Mouse (Mus musculus) ES-E14 (cell line): ENCODE data around the gene Pparg.

Experiments
- HCFC1 ChIP-seq: IDR thresholded peaks from 2 replicates; pipeline ENCODE4 v1.6.1; 2012; ENCODE audit warnings: low read length, inconsistent platforms, borderline replicate concordance; ENCODE audit not compliant: insufficient read depth
- MAFK ChIP-seq: IDR thresholded peaks from 2 replicates; pipeline ENCODE4 v1.6.1; 2014; ENCODE audit warnings: mild to moderate bottlenecking, low read depth, low read length, inconsistent platforms; ENCODE audit not compliant: insufficient read depth
- ZC3H11A ChIP-seq: IDR thresholded peaks from 2 replicates; pipeline ENCODE4 v1.6.1; 2012; ENCODE audit warnings: low read depth, mild to moderate bottlenecking, inconsistent platforms, low read length, borderline replicate concordance

GRCm38 (mm10) chr6:115421665-115422064 lies 60.9 kb downstream of the Pparg start:
- no peak for TF ChIP-seq HCFC1
- TF ChIP-seq MAFK: no peak
- no peak for TF ChIP-seq ZC3H11A
